Mouse (Mus musculus) liver, embryonic 15.5 days (tissue): ENCODE measurements around the gene 1700017B05Rik. TPM values are rescaled to one million over a fixed set of nuclear protein-coding genes. Genes with fewer than 3 reads are reported as not detected.
"Not testable (repeated sequence)": the region's sequence is repeated elsewhere in the genome, so short reads cannot be mapped to it uniquely, and the experiment has no call there.

Experiments used
- ATAC-seq: fragments of 200-750 bp; cut with Nextera tagmentation; 2 replicates; pipeline ENCODE4 v1.8.0; 2017; ENCODE audit warnings: moderate number of reproducible peaks, mild to moderate bottlenecking, moderate library complexity; ENCODE audit not compliant: insufficient read depth
- H3K27ac ChIP-seq: fragments of 300-500 bp; sonication (generic); replicated peaks from 2 replicates; pipeline ENCODE4 v1.5.1; 2015; ENCODE audit warnings: mild to moderate bottlenecking, inconsistent platforms
- H3K27me3 ChIP-seq: fragments of 300-500 bp; sonication (generic); 2 replicates; pipeline ENCODE4 v1.6.1; 2015; ENCODE audit warnings: mild to moderate bottlenecking, inconsistent platforms
- H3K36me3 ChIP-seq: fragments of 300-500 bp; sonication (generic); replicated peaks from 2 replicates; pipeline ENCODE4 v1.6.1; 2015; ENCODE audit warnings: moderate library complexity, mild to moderate bottlenecking, inconsistent platforms
- H3K4me1 ChIP-seq: fragments of 300-500 bp; sonication (generic); replicated peaks from 2 replicates; pipeline ENCODE4 v1.6.1; 2015; ENCODE audit warnings: inconsistent platforms
- H3K4me2 ChIP-seq: fragments of 300-500 bp; sonication (generic); 2 replicates; pipeline ENCODE4 v1.6.1; 2015; ENCODE audit warnings: moderate library complexity, mild to moderate bottlenecking, inconsistent platforms
- H3K4me3 ChIP-seq: fragments of 300-500 bp; sonication (generic); replicated peaks from 2 replicates; pipeline ENCODE4 v1.5.1; 2015; ENCODE audit warnings: mild to moderate bottlenecking, inconsistent platforms
- H3K9ac ChIP-seq: fragments of 300-500 bp; sonication (generic); 2 replicates; pipeline ENCODE4 v1.6.1; 2015; ENCODE audit warnings: moderate library complexity, mild to moderate bottlenecking, inconsistent platforms
- H3K9me3 ChIP-seq: fragments of 300-500 bp; sonication (generic); replicated peaks from 2 replicates; pipeline ENCODE4 v1.6.1; 2016; ENCODE audit warnings: inconsistent platforms
- WGBS: fragments of 180-500 bp; shearing (Covaris S2); methylation state at CpG from one replicate; pipeline ENCODE4 v1.1.7; 2015; ENCODE audit warnings: mixed read lengths; ENCODE audit not compliant: insufficient replicate concordance; 5-methylcytosine and 5-hydroxymethylcytosine counted together
- polyA plus RNA-seq: library from polyadenylated mRNA; unstranded; fragments of >200 nt; fragmentation: Nextera tagmentation; extraction: Ambion mirVana; gene quantifications from 2 replicates; pipeline ENCODE4 v1.2.1, GENCODE M21; 2015

The 1700017B05Rik gene
- 15.4 and 17.0 TPM in 2 replicates for polyA plus RNA-seq

DNA sequence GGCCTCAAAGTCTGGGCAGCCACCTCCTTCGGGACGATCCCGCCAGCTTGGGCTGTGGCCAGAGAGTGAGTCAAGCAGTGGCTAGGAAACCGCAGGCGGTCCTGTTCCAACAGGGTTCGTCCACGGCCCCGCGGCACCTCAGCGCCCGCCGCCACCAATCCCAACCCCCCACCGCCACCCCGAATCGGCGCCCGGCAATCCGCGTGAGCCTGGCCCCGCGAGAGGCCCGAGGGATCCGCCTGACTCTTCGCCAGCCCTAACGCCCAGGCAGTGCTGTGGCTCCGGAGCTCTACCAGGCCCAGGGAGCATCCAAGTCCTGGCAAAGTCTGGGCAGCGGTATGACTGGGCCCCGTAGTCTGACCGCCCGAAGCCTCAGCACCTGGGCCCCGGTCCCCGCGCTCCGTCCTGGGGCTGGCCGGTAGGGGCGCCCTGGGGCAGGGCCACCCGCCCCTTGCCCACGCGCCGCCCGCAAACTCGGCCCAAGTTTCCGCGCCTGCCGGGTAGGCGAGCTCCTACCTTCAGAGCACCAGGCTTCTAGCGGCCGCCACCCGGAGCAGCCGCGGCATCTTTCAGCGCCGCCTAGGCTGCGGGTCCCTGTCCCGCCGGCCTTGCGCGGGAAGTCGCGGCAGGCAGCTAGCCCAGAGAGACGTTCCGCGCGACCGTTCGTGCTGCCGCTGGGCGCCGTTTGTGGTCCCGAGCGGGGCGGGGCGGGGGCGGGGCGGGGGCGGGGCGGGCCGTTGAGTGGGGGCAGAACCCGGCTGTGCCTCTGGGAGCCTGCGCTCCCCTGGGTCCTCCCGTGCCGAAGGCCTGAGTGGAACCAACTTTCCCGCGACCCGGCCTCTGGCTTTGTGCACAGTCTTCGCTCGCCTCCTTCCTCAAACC lies at the start of gene 1700017B05Rik:
TSS of gene 1700017B05Rik (minus strand) at position 700 of the 882 bp plus-strand sequence.
- ATAC-seq: peak; percentile 87
- peaks cover 55% of the 10 kb centered on the region for H3K4me1 ChIP-seq
- under 1% methylated on average over 87 of the region's 87 CpGs for WGBS
- H3K4me2 ChIP-seq: peak within 1 kb of the TSS; percentile 91
- peaks cover 23% of the 10 kb centered on the region for H3K36me3 ChIP-seq
- H3K9ac ChIP-seq: peak within 1 kb of the TSS; percentile 98
- peak within 1 kb of the TSS; percentile 86 for H3K27ac ChIP-seq
- no peaks in the 10 kb centered on the region for H3K9me3 ChIP-seq
- peak within 1 kb of the TSS; percentile 96 for H3K4me3 ChIP-seq
- peaks cover 13% of the 10 kb centered on the region for H3K27me3 ChIP-seq

- Histone ChIP-seq H3K4me3 (no peak overlapping the region), H3K4me2 (no peak overlapping the region), H3K9ac (no peak overlapping the region), H3K27me3 (peaks cover 5% of the 10 kb centered on the region; the same call in 1 of the 2 replicates), H3K27ac (no peak overlapping the region), H3K36me3 (no peaks in the 10 kb centered on the region), H3K4me1 (peaks cover 6% of the 10 kb centered on the region), H3K9me3 (no peaks in the 10 kb centered on the region)
- WGBS: 88% methylated on average over 2 of the region's 2 CpGs
- no peak for ATAC-seq
These were observed 48.5 kb upstream of the 1700017B05Rik start for GRCm38 (mm10) chr9:57310895-57311294.

DNA sequence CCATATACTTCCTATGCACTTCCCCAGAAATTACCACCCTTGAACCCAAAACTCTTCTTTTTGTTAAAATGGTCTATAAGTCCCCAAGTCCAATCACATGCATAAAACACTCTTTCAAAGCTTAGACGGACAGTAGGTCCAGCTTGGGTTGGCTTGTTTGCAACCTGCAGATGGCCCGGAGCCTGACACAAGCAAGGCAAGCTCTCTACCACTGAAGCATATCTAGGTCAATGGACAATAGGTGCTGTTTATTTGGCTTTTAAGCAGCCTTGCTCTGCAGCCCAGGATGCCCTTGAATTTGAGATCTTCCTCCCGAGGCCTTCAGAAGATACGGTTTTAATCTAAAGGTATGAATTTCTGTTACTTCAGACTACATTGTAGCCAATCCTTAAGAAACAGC lies 46.9 kb upstream of the 1700017B05Rik start:
- no peak overlapping the region for H3K27ac ChIP-seq
- H3K27me3 ChIP-seq: no peaks in the 10 kb centered on the region; the same call in 1 of the 2 replicates
- peaks cover 15% of the 10 kb centered on the region for H3K4me1 ChIP-seq
- no peak overlapping the region for H3K9ac ChIP-seq
- no peak overlapping the region for H3K4me3 ChIP-seq
- H3K9me3 ChIP-seq: no peaks in the 10 kb centered on the region; the same call in 1 of the 2 replicates
- WGBS: 75% methylated on average over 4 of the region's 4 CpGs
- no peaks in the 10 kb centered on the region for H3K36me3 ChIP-seq
- no peak for ATAC-seq
- H3K4me2 ChIP-seq: no peak overlapping the region

DNA sequence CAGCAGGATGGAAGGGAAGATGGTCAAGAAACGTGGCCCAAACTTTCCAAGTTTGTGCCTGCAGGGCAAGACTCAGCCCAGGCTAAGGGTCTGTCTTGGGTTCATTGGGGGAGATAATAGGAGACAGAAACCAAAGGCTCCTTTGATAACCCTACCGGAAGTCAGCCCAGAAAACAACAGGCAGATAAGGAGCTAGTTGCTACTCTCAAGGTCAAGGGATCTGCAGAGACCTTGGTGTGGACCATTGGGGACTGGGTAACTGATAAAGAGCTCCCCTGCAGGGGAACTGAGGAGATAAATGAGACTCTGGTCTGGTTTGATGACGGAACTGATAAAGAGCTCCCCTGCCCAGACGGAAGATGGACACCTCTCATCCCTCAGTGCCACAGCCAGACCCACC lies 45.0 kb upstream of the 1700017B05Rik start:
- H3K27ac ChIP-seq: no peak overlapping the region
- H3K9me3 ChIP-seq: no peaks in the 10 kb centered on the region; the same call in 1 of the 2 replicates
- no peak overlapping the region for H3K4me3 ChIP-seq
- H3K9ac ChIP-seq: no peak overlapping the region
- H3K4me2 ChIP-seq: no peak overlapping the region
- 25% methylated on average over 4 of the region's 4 CpGs for WGBS
- ATAC-seq: no peak
- peaks cover 33% of the 10 kb centered on the region for H3K4me1 ChIP-seq
- H3K27me3 ChIP-seq: no peaks in the 10 kb centered on the region; the same call in 1 of the 2 replicates
- H3K36me3 ChIP-seq: no peaks in the 10 kb centered on the region

DNA sequence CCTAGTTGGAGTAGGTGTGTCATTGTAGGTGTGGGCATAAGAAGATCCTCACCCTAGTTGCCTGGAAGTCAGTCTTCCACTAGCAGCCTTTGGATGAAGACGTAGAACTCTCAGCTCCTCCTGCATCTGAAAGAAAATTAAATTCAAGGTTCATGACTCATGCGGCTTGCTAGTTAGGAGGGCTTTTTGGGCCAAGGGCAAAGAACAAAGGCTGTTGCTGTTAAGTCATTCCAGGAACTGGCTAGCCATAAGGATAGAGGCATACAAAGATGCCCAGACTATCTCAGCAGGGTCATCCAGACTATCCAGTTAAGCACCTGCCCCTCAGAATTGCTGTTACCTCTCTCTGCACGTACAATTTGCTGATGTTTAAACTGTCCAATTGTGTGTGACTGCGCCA lies 42.3 kb upstream of the 1700017B05Rik start:
- not testable (repeated sequence) for H3K4me3 ChIP-seq, ATAC-seq, H3K36me3 ChIP-seq, H3K9ac ChIP-seq, H3K9me3 ChIP-seq, H3K27me3 ChIP-seq
- 88% methylated on average over 4 of the region's 4 CpGs for WGBS
- Histone ChIP-seq H3K4me1 (peaks cover 60% of the 10 kb centered on the region), H3K4me2 (peak overlapping the region; percentile 25), H3K27ac (peak overlapping the region; percentile 97)

- ATAC-seq: no peak
- 54% methylated on average over 2 of the region's 2 CpGs for WGBS
- Histone ChIP-seq H3K4me2 (peak overlapping the region; percentile 25), H3K27ac (peak overlapping the region; percentile 97), H3K4me3 (no peak overlapping the region), H3K4me1 (peaks cover 65% of the 10 kb centered on the region), H3K27me3 (no peaks in the 10 kb centered on the region), H3K9me3 (no peaks in the 10 kb centered on the region; the same call in 1 of the 2 replicates), H3K36me3 (no peaks in the 10 kb centered on the region), H3K9ac (no peak overlapping the region)
These were observed 41.8 kb upstream of the 1700017B05Rik start for GRCm38 (mm10) chr9:57304251-57304650.

DNA sequence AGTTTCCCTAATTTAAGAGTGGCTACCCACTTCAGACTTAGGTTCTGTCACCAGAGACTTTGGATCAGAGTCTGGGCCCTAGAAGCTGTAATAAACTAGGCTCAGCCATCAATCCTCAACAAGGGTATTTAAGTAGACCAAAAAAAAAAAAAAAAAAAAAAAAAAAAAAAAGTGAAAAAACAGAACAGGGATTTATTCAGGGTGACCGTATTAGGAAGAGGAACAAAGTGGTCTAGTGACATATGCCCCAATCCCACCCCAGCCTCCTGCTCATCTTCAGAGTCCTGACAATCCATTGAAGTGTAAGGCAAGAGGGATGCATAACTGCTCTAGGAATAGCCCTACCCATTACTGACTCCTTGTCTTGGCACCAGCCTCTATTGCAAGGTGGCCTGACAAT lies 40.9 kb upstream of the 1700017B05Rik start:
- 92% methylated on average over 1 of the region's 1 CpGs for WGBS
- Histone ChIP-seq H3K27ac (peak overlapping the region; percentile 97), H3K4me1 (peaks cover 74% of the 10 kb centered on the region), H3K4me2 (no peak overlapping the region), H3K27me3 (no peaks in the 10 kb centered on the region), H3K4me3 (no peak overlapping the region), H3K9ac (no peak overlapping the region), H3K9me3 (no peaks in the 10 kb centered on the region; the same call in 1 of the 2 replicates), H3K36me3 (no peaks in the 10 kb centered on the region)
- no peak for ATAC-seq

DNA sequence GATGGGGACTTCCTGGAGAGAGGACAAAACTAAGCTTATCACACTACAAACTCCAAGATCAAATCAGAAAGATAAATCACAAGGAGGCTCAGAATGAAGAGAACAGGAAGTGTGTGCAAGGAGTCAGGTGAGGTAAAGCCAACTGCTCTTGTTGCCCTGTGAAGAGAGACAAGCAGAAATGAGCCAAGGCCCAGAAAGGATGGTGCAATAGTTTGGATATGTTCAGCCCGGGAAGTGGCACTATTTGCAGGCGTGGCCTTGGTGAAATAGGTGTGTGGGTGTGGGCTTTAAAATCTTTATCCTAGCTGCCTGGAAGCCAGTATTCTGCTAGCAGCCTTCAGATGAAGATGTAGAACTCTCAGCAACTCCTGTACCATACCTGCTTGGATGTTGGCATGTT lies 38.4 kb upstream of the 1700017B05Rik start:
- H3K27ac ChIP-seq: peak overlapping the region; percentile 97
- WGBS: 55% methylated on average over 2 of the region's 2 CpGs

GRCm38 (mm10) chr9:57299790-57300477 lies 37.5 kb upstream of the 1700017B05Rik start:
- Histone ChIP-seq H3K4me3 (peak overlapping the region; percentile 50), H3K4me2 (peak overlapping the region; percentile 64), H3K27ac (peak overlapping the region; percentile 97)

More for the DNA sequence above, 38.4 kb upstream of the 1700017B05Rik start:
- Histone ChIP-seq H3K27me3 (no peaks in the 10 kb centered on the region), H3K4me1 (peaks cover 93% of the 10 kb centered on the region), H3K4me2 (peak overlapping the region; percentile 64), H3K9ac (peak overlapping the region; percentile 31; the same call in 1 of the 2 replicates), H3K9me3 (no peaks in the 10 kb centered on the region; the same call in 1 of the 2 replicates), H3K36me3 (no peaks in the 10 kb centered on the region), H3K4me3 (no peak overlapping the region)
- no peak for ATAC-seq

GRCm38 (mm10) chr9:57297938-57298337 lies 35.5 kb upstream of the 1700017B05Rik start:
- H3K4me1 ChIP-seq: peaks cover 80% of the 10 kb centered on the region
- H3K9me3 ChIP-seq: no peaks in the 10 kb centered on the region
- WGBS: 57% methylated on average over 2 of the region's 2 CpGs
- peak overlapping the region; percentile 64 for H3K4me2 ChIP-seq
- peak overlapping the region; percentile 64 for H3K9ac ChIP-seq
- 0 out of 2 replicates have a peak, but pooled peaks cover 4% of the 10 kb centered on the region for H3K27me3 ChIP-seq
- ATAC-seq: no peak
- peak overlapping the region; percentile 97 for H3K27ac ChIP-seq
- H3K4me3 ChIP-seq: peak overlapping the region; percentile 50
- H3K36me3 ChIP-seq: no peaks in the 10 kb centered on the region

More at GRCm38 (mm10) chr9:57299790-57300477, 37.5 kb upstream of the 1700017B05Rik start:
- H3K9me3 ChIP-seq: no peaks in the 10 kb centered on the region; the same call in 1 of the 2 replicates
- peak; percentile 96 for ATAC-seq
- no peaks in the 10 kb centered on the region for H3K36me3 ChIP-seq
- peak overlapping the region; percentile 64 for H3K9ac ChIP-seq
- H3K4me1 ChIP-seq: peaks cover 96% of the 10 kb centered on the region
- 0 out of 2 replicates have a peak, but pooled peaks cover 4% of the 10 kb centered on the region for H3K27me3 ChIP-seq
- 41% methylated on average over 6 of the region's 6 CpGs for WGBS

DNA sequence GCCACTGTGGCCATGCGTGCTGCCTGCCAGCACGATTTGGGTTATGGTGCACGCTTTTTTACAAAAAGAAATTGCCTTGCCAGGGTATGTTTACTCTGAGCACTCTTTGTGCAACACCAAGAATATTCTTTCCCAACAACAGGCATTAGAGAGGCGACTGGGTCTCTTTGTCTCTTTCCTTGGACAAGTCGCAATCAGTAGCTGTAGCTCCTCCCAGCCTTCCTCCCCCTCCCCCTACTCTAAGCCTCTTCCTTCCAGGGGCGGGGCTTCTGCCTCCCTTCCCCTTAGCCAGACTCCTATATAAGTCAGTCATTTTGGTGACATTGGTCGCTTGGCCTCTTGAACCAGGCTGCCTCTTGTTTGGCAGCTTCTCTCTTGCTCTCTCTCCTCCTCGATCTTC lies 33.9 kb upstream of the 1700017B05Rik start:
- Histone ChIP-seq H3K36me3 (no peaks in the 10 kb centered on the region), H3K9ac (no peak overlapping the region), H3K27ac (peak overlapping the region; percentile 56; the same call in 1 of the 2 replicates), H3K27me3 (0 out of 2 replicates have a peak, but pooled peaks cover 4% of the 10 kb centered on the region), H3K4me2 (no peak overlapping the region), H3K4me3 (no peak overlapping the region), H3K4me1 (peaks cover 64% of the 10 kb centered on the region), H3K9me3 (no peaks in the 10 kb centered on the region)
- 59% methylated on average over 8 of the region's 8 CpGs for WGBS
- ATAC-seq: no peak
